Mouse (Mus musculus) heart, embryonic 10.5 days (tissue): Measurements from ENCODE around the gene Capn15. TPM values are rescaled to one million over a fixed set of nuclear protein-coding genes. Genes with fewer than 3 reads are reported as not detected.

Source experiments
- DNase-seq: peaks from one replicate; pipeline ENCODE4 v3.0.0-alpha.2; 2017; ENCODE audit warnings: low spot score
- H3K27ac ChIP-seq: fragments of 300-500 bp; sonication (generic); 2 replicates; pipeline ENCODE4 v1.5.1; 2016; ENCODE audit warnings: mild to moderate bottlenecking
- H3K27me3 ChIP-seq: fragments of 300-500 bp; sonication (generic); 2 replicates; pipeline ENCODE4 v1.6.1; 2016; ENCODE audit warnings: mild to moderate bottlenecking; ENCODE audit not compliant: poor library complexity, insufficient read depth, severe bottlenecking
- H3K36me3 ChIP-seq: fragments of 300-500 bp; sonication (generic); 2 replicates; pipeline ENCODE4 v1.6.1; 2016; ENCODE audit warnings: mild to moderate bottlenecking, moderate library complexity
- H3K4me1 ChIP-seq: fragments of 300-500 bp; sonication (generic); 2 replicates; pipeline ENCODE4 v1.6.1; 2016; ENCODE audit warnings: mild to moderate bottlenecking
- H3K4me3 ChIP-seq: fragments of 300-500 bp; sonication (generic); 2 replicates; pipeline ENCODE4 v1.5.1; 2016; ENCODE audit warnings: mild to moderate bottlenecking, moderate library complexity
- H3K9me3 ChIP-seq: fragments of 300-500 bp; sonication (generic); 2 replicates; pipeline ENCODE4 v1.6.1; 2016; ENCODE audit warnings: mild to moderate bottlenecking, moderate library complexity
- WGBS: fragments of 180-500 bp; shearing (Covaris S2); methylation state at CpG from one replicate; pipeline ENCODE4 v1.1.7; 2016; 5-methylcytosine and 5-hydroxymethylcytosine counted together
- polyA plus RNA-seq: library from polyadenylated mRNA; unstranded; fragments of >200 nt; fragmentation: Nextera tagmentation; extraction: Ambion mirVana; gene quantifications from 2 replicates; pipeline ENCODE4 v1.2.1, GENCODE M21; 2016

Capn15 gene
- polyA plus RNA-seq = 20.1 and 21.4 TPM in 2 replicates

DNA sequence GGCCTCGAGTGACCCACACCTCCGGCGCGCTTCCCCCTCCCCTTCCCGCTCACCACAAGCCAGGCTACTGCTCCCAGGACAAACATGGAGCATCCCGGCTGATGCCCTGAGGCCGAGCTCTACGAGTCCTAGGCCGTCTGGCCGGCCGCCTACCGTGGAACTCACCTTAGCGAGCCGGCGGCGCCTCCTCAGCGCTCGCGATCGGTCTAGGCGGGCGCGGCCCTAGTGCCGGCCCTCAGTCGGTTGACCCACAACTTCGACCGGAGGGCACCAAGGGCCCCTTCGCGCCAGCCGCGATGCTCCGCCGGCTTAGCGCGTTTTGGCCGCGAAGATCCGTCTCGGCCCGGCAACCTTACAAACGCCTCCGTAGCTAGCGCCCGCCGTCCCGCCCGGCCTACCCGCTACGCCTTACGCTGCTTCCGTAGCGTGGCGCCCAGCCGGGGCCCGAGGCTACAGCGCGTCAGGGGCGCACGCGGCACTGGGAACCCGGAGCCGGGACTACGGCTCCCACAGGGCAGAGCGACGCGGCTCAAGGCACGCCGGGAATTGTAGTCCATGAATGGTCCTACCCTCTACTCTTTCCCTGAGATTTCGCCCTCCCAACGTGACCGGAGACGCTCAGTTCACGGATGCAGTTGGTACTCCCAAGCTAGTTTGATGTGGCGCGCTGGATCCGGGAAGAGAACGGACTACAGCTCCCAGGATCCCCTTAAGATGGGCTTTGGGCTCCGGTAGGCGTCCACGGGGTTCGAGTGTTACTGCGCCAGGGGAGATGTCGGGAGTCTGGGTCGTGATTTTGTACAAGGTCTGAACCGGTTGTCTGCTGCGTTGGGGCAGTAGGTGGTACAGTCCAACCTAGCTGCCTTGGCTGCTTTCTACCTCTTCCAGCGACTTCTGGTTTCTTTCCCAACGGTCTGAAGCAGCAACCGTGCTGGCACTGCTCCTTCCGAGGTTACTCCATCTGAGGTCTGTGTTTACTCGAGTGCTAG, at the start of gene Capn15:
Gene Capn15, minus strand, starts transcription at position 491 of the 989 bp plus-strand sequence.
- peak; percentile 97 for DNase-seq
- Histone ChIP-seq H3K9me3 (no peaks in the 10 kb centered on the region), H3K27ac (peak within 1 kb of the TSS; percentile 92), H3K4me1 (peaks cover 26% of the 10 kb centered on the region), H3K36me3 (peaks cover 26% of the 10 kb centered on the region), H3K4me3 (peak within 1 kb of the TSS; percentile 84), H3K27me3 (no peaks in the 10 kb centered on the region)
- WGBS = under 1% methylated on average over 91 of the region's 91 CpGs

DNA sequence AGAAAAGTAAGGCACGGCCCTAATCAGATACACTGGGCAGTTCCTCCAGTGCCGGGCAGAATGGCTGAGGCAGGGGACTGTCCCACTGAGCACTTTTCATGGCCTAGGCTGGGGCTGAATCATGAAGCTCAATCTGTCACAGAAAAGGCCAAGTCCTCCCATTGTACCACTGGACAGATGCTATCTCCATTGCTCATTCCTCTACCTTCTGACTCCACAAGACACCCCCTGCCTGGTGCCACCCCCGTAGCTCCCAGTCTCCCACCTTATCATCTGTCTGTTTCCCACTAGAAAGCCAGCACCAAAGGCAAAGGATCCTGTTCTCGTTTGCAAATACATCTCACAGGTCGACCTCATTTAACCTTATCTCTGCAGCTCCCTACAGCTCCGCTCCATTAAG, 46.4 kb upstream of the Capn15 start:
- Histone ChIP-seq H3K4me1 (peaks cover 12% of the 10 kb centered on the region; the same call in 1 of the 2 replicates), H3K27ac (no peak overlapping the region), H3K4me3 (no peak overlapping the region), H3K27me3 (no peaks in the 10 kb centered on the region), H3K9me3 (no peaks in the 10 kb centered on the region), H3K36me3 (peaks cover 18% of the 10 kb centered on the region; the same call in 1 of the 2 replicates)
- WGBS = 52% methylated on average over 6 of the region's 6 CpGs
- DNase-seq = no peak

DNA sequence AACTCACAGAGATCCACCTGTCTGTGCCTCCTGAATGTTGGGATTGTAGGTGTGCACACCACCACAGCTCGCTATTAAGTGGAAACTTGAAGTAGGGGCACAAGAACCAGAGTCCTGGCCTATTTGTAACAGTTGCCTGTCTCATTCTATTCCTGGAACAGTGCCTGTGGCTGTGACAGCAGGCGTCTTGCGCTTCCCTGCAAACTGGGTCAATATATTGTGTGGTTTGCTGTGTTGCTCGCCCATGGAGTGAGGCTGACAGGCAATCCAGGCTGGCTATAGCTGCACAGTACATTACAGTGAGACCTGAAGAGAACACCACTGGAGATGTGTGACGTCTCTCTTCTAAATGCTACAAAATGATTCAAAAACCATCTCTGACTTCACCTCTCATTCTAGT, 46.0 kb upstream of the Capn15 start:
- WGBS = 79% methylated on average over 5 of the region's 5 CpGs
- Histone ChIP-seq H3K36me3 (peaks cover 18% of the 10 kb centered on the region; the same call in 1 of the 2 replicates), H3K4me3 (no peak overlapping the region), H3K27ac (no peak overlapping the region), H3K9me3 (no peaks in the 10 kb centered on the region), H3K27me3 (no peaks in the 10 kb centered on the region), H3K4me1 (peaks cover 12% of the 10 kb centered on the region; the same call in 1 of the 2 replicates)
- DNase-seq = no peak

DNA sequence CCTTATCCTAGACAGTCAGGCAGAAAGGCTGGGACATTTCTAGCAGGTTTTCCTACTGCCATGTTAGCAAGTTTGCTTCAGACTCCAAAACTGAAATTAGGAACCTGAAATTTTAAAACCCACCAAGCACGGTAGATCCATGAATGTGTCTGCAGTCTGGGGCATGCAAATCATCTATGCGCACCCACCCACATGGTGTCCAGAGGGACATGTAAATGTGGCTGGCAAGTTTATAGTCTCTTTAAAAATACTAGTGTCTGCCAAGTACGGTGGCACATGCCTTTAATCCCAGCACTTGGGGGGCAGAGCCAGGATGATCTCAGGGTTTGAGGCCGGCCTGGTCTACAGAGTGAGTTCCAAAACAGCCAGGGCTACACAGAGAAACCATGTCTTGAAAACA, 42.7 kb upstream of the Capn15 start:
- 89% methylated on average over 4 of the region's 4 CpGs for WGBS
- no peaks in the 10 kb centered on the region for H3K27me3 ChIP-seq
- no peak overlapping the region for H3K4me3 ChIP-seq
- no peak overlapping the region for H3K27ac ChIP-seq
- peaks cover 10% of the 10 kb centered on the region; the same call in 1 of the 2 replicates for H3K4me1 ChIP-seq
- no peaks in the 10 kb centered on the region for H3K9me3 ChIP-seq
- H3K36me3 ChIP-seq = peaks cover 20% of the 10 kb centered on the region
- DNase-seq = no peak

DNA sequence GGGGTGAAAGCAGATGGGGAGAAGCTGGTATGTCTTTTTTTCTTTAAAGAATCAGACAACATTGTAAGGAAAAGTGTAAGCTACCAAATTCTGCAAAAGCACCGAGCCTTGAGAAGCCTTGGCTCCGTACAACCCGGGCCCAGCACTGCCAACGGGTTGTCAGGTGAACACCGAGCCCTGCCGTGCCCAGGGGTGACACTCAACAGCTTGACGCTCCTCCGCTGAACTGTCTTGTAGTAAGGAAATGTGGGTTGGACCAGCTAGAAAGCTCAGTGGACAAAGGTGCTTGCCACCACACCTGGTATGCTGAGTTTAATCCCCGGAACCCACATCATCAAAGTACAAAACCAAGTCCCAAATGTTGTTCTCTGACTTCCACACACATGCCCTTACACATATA, 39.1 kb upstream of the Capn15 start:
- no peak overlapping the region for H3K27ac ChIP-seq
- WGBS = 88% methylated on average over 9 of the region's 9 CpGs
- H3K27me3 ChIP-seq = no peaks in the 10 kb centered on the region
- H3K9me3 ChIP-seq = no peaks in the 10 kb centered on the region
- peaks cover 18% of the 10 kb centered on the region for H3K36me3 ChIP-seq
- H3K4me3 ChIP-seq = no peak overlapping the region
- H3K4me1 ChIP-seq = peaks cover 25% of the 10 kb centered on the region
- no peak for DNase-seq

- no peak overlapping the region for H3K4me3 ChIP-seq
- H3K27me3 ChIP-seq = no peaks in the 10 kb centered on the region
- WGBS = 89% methylated on average over 8 of the region's 8 CpGs
- H3K27ac ChIP-seq = no peak overlapping the region; the same call in 1 of the 2 replicates
- DNase-seq = no peak
- H3K36me3 ChIP-seq = peaks cover 18% of the 10 kb centered on the region
- H3K4me1 ChIP-seq = peaks cover 25% of the 10 kb centered on the region
- H3K9me3 ChIP-seq = no peaks in the 10 kb centered on the region
Measured at GRCm38 (mm10) chr17:26023966-26024365, 38.4 kb upstream of the Capn15 start.

- Histone ChIP-seq H3K4me1 (peaks cover 32% of the 10 kb centered on the region), H3K9me3 (no peaks in the 10 kb centered on the region), H3K36me3 (peaks cover 18% of the 10 kb centered on the region), H3K27ac (no peak overlapping the region), H3K4me3 (no peak overlapping the region), H3K27me3 (no peaks in the 10 kb centered on the region)
- no peak for DNase-seq
- WGBS = 90% methylated on average over 5 of the region's 5 CpGs
Measured at GRCm38 (mm10) chr17:26023181-26023580, 37.6 kb upstream of the Capn15 start.

DNA sequence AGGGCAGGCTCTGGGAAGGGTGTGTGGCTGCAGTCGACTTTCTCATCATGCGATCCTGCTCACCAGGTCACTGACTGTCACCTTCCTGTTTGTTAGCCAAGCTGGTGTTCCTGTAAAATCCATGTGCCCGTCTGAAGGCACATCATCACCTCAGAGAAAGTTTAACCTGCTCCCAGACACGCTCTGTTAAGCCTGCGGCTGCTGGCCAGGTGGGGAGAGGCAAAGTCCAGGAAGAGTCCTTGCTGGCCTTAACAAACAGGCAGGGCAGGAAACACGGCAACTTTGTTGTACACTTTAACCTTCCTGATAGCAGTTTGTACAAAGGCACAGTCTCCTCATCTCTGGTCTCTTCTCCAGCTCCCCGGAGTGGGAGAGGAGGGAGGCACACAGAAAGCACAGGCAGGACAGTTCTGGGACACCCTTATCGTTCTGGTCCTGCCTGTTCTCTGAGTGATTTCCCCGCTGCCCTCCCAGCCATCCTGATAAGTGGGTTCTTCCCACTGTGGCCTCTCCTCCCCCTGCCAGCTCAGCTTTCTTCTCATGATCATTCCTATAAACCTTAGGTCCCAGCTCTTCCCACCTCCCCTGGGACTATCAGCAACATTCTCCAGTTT, 36.2 kb upstream of the Capn15 start:
- DNase-seq = no peak
- Histone ChIP-seq H3K27me3 (no peaks in the 10 kb centered on the region), H3K4me3 (no peak overlapping the region), H3K4me1 (peaks cover 37% of the 10 kb centered on the region), H3K27ac (peak overlapping the region; percentile 37; the same call in 1 of the 2 replicates), H3K36me3 (peaks cover 12% of the 10 kb centered on the region), H3K9me3 (no peaks in the 10 kb centered on the region)
- WGBS = 40% methylated on average over 9 of the region's 9 CpGs

DNA sequence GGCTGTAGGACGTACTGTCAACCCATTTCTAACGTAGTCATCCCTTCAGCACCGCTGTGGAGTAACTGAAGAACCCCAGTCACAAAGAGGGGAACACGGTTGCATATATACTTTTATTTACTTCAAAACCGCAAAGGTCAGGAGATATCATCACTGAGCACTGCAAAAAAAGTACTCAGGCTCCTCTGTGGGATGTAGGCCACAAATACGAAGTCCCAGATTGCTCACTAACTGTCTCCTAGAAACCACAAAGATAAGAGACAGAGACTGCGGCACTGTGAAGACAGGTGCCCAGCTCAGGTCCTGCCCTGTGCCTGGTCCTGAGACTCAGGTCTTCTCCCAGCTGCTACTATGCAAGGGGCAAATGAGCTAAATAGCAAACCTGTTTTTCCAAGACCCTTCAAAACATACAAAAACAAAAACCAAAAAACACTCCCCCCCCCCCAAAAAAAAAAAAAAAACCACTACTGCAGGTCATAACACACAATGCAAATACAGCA, 35.3 kb upstream of the Capn15 start:
- no peaks in the 10 kb centered on the region for H3K27me3 ChIP-seq
- WGBS = 74% methylated on average over 7 of the region's 7 CpGs
- peaks cover 10% of the 10 kb centered on the region for H3K36me3 ChIP-seq
- H3K4me1 ChIP-seq = peaks cover 37% of the 10 kb centered on the region
- H3K9me3 ChIP-seq = no peaks in the 10 kb centered on the region
- H3K4me3 ChIP-seq = no peak overlapping the region
- H3K27ac ChIP-seq = no peak overlapping the region
- DNase-seq = no peak

DNA sequence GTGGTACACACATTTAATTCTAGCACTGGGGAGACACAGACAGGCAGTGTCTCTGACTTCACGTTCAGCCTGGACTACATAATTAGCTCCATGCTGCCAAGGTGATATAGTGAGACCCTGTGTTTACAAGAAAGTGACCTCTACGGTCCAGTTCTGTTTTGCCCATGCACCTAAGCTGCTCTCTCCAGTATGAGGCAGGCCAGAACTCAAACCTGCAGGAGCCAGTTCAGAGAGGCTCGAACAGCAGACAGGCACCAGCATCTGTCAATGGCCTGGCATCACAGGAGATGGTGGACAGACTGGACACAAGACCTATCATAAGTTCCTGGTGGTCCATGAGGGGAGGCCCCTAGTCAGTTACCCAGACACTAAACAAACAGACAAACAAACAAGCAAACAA, 32.8 kb upstream of the Capn15 start:
- no peak overlapping the region for H3K4me3 ChIP-seq
- no peaks in the 10 kb centered on the region for H3K9me3 ChIP-seq
- H3K4me1 ChIP-seq = peaks cover 37% of the 10 kb centered on the region
- peaks cover 23% of the 10 kb centered on the region for H3K36me3 ChIP-seq
- H3K27me3 ChIP-seq = no peaks in the 10 kb centered on the region
- WGBS = 57% methylated on average over 3 of the region's 3 CpGs
- peak overlapping the region; percentile 76 for H3K27ac ChIP-seq
- DNase-seq = no peak

DNA sequence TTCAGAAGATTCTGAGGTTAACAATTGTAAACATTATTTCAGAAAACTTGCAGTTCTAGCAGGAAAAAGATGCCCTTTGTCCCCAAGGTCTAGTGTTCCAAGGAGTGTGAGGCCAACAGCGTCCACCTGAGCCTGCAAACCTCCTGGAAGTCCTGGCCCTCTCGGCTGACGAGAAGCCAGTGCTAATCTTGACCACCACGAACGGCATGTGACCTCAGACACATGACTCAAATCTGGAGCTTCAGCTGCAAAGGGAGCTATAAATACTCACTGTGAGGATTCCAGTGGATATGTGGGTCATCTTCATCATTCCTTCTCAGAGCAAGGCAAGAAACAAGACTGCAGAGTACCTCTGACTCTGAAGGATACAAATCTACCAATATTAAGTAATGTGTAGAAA, 32.4 kb upstream of the Capn15 start:
- no peaks in the 10 kb centered on the region for H3K27me3 ChIP-seq
- H3K36me3 ChIP-seq = peaks cover 24% of the 10 kb centered on the region
- H3K4me1 ChIP-seq = peaks cover 37% of the 10 kb centered on the region
- H3K4me3 ChIP-seq = no peak overlapping the region
- H3K9me3 ChIP-seq = no peaks in the 10 kb centered on the region
- 33% methylated on average over 5 of the region's 5 CpGs for WGBS
- H3K27ac ChIP-seq = peak overlapping the region; percentile 76
- DNase-seq = no peak

DNA sequence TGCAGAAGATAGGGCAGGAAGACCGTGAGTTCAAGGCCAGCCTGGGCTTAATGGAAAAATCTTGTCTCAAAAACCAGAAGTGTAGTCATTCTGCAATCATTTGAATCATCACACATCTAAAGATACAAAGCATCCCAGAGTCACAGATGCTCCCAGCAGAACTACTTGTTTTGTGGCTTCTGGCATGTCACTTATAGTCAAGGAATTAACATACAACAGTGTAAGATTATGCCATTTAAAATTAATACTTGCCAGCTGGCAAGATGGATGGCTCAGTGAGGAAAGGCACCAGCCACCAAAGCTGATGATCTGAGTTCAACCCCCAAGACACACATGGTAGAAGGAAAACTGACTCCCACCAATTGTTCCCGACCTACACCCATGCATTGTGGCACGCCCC, 31.4 kb upstream of the Capn15 start:
- DNase-seq = no peak
- no peaks in the 10 kb centered on the region for H3K9me3 ChIP-seq
- peaks cover 35% of the 10 kb centered on the region for H3K4me1 ChIP-seq
- peaks cover 27% of the 10 kb centered on the region for H3K36me3 ChIP-seq
- no peak overlapping the region for H3K4me3 ChIP-seq
- H3K27ac ChIP-seq = no peak overlapping the region
- WGBS = 82% methylated on average over 3 of the region's 3 CpGs
- no peaks in the 10 kb centered on the region for H3K27me3 ChIP-seq

DNA sequence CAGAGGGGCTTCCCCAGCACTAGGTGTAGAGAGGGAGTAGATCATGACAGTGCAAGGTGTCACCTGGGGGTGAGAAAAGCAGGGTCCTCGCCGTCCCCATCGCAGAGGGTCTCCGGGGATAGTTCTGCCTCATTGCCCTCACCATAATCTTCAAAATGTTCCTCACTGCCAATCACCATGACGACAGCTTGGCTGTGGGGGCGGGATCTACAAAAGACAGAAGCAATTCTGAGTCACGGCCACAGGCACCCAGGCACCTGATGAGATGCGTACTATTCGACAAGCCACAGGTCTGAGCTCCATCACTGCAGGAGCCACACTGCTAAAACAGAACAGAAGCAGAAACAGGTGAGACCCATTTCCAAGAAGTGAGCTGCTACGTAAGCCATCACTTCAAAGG, 28.1 kb upstream of the Capn15 start:
- Histone ChIP-seq H3K4me3 (no peak overlapping the region), H3K36me3 (peaks cover 34% of the 10 kb centered on the region), H3K9me3 (no peaks in the 10 kb centered on the region), H3K27me3 (no peaks in the 10 kb centered on the region), H3K4me1 (peaks cover 31% of the 10 kb centered on the region), H3K27ac (no peak overlapping the region)
- WGBS = 88% methylated on average over 10 of the region's 10 CpGs
- no peak for DNase-seq
